Mouse (Mus musculus): ENCODE results near the gene Eloa.

- TF ChIP-seq CTCF (IDR thresholded peaks at IDR 0.05; ENCODE audit: control insufficient read depth, insufficient read depth, insufficient read length) (no peak), MAX (IDR thresholded peaks at IDR 0.05) (no peak), MYOG (IDR thresholded peaks at IDR 0.05; ENCODE audit: control insufficient read depth, extremely low read depth, insufficient read length) (no peak), CEBPB (IDR thresholded peaks at IDR 0.05; ENCODE audit: low read depth) (no peak), USF1 (IDR thresholded peaks at IDR 0.05; ENCODE audit: low read depth) (no peak), FOSL1 (IDR thresholded peaks at IDR 0.05; ENCODE audit: insufficient read depth, low read length, poor library complexity, severe bottlenecking) (no peak)
Observed at GRCm38 (mm10) chr4:136048291-136049032, 26.9 kb upstream of the Eloa start.

Data from C2C12 (cell line).